Mouse (Mus musculus): ENCODE results near the gene Dcaf10. TPM values are rescaled to one million over a fixed set of nuclear protein-coding genes. Genes with fewer than 3 reads are reported as not detected.
"Not testable (repeated sequence)": the region's sequence is repeated elsewhere in the genome, so short reads cannot be mapped to it uniquely, and the experiment has no call there.

Dcaf10 gene
- polyA plus RNA-seq, 1 experiment from 2014 or later: 11.3 TPM

DNA sequence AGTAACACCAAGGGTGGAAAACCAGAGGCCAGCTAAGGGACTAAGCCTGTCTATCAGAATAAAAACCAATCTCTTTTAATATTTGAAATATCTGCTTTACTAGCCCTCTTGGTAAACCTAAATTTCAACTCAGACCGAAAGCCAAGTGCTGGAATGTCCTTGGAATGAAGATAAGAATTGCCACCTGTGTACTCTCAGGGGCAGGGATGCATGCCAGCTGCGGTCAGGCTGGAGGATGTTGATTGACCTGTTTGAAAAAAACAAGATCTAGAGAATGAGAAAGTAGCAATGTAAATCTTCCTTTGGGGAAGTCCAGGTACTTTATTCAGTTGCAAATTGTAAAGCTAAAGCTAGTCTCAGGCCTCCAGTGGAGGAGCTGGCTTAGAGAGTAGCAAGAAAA is 40.2 kb downstream of the Dcaf10 start:
- H3K4me2 ChIP-seq; ATAC-seq (replicated peaks; ENCODE audit: low FRiP score); H3K27ac ChIP-seq (ENCODE audit: low read depth, low read length); H3K4me3 ChIP-seq (ENCODE audit: low read depth, low read length); H3K4me1 ChIP-seq (replicated peaks; ENCODE audit: control insufficient read depth, insufficient read depth, low read length); DNase-seq (ENCODE audit: low spot score); H3K27me3 ChIP-seq (replicated peaks; ENCODE audit: control insufficient read depth, insufficient read depth, low read length); H3K9ac ChIP-seq (ENCODE audit: low read depth, low read length); H3K9me3 ChIP-seq (ENCODE audit: control insufficient read depth, low read length); H3K36me3 ChIP-seq (ENCODE audit: control insufficient read depth, insufficient read depth, low read length): not testable (repeated sequence)
- WGBS: 71% methylated on average over 2 of the region's 2 CpGs

DNA sequence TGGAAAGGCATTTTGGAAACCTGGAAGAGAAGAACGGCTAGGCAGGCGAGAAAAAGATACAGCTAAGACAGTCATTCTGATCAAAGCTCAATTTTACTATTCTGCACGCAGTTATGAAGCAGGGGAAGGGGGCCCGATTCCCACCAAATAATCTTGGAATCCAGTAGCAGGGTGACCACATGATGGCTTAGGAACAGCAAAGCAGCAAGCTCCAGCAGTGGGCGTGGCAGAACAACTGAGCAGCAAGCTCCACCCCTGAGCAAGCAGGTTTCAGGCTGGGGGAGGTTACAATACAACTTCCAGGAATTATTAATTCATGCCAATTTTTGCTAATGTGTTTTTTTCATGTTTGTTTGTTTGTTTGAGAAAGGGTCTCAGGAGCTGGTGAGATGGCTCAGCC is 45.4 kb downstream of the Dcaf10 start:
- WGBS: 86% methylated on average over 5 of the region's 5 CpGs
- H3K27me3 ChIP-seq (replicated peaks; ENCODE audit: control insufficient read depth, insufficient read depth, low read length); H3K36me3 ChIP-seq (ENCODE audit: control insufficient read depth, insufficient read depth, low read length); H3K4me2 ChIP-seq; H3K4me3 ChIP-seq (ENCODE audit: low read depth, low read length); H3K9me3 ChIP-seq (ENCODE audit: control insufficient read depth, low read length); H3K9ac ChIP-seq (ENCODE audit: low read depth, low read length); ATAC-seq (replicated peaks; ENCODE audit: low FRiP score); DNase-seq (ENCODE audit: low spot score); H3K4me1 ChIP-seq (replicated peaks; ENCODE audit: control insufficient read depth, insufficient read depth, low read length); H3K27ac ChIP-seq (ENCODE audit: low read depth, low read length): not testable (repeated sequence)

DNA sequence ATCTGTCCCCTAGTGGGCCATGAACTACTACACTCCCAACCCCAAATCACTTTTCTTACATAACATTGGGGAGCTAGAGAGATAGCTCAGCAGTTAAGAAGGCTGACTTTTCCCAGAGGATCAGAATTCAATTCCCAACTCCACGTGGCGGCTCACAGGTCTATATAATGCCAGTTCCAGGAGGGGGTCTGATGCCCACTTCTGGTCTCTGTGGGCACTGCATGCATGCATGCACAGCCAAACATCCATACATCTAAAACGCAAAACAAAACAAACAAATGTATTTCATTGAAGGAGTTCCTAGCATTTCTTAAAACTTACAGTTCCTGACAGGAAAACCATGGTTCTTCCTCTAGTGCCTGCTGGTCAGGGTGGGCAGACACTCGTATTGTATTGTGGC is 50.2 kb downstream of the Dcaf10 start:
- Histone ChIP-seq H3K4me3 (ENCODE audit: low read depth, low read length) (no peak overlapping the region), H3K9ac (ENCODE audit: low read depth, low read length) (no peak overlapping the region)
- WGBS: 64% methylated on average over 4 of the region's 4 CpGs

DNA sequence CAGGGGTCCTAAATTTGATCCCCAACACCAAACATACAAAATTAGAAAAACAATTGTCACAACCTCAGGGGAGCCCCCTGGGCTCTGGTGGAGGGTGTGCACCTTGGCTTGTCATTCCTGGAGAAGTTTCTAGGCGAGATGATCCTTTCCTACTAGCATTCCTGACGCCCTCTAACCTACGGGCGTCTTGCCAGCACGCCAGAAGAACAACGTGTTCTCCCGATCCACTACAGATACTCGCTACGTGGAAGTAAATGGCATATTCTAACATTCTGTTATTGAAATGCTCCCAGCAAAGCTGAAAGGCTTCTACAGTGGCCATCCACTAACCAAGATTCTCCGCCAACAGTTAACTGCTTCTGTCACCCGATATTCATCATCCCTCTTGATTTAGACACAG is 50.7 kb downstream of the Dcaf10 start:
- Histone ChIP-seq H3K4me3 (ENCODE audit: low read depth, low read length) (no peak overlapping the region), H3K36me3 (ENCODE audit: control insufficient read depth, insufficient read depth, low read length) (peaks cover 6% of the 10 kb centered on the region), H3K9ac (ENCODE audit: low read depth, low read length) (no peak overlapping the region), H3K27ac (ENCODE audit: low read depth, low read length) (no peak overlapping the region), H3K9me3 (ENCODE audit: control insufficient read depth, low read length) (no peaks in the 10 kb centered on the region), H3K4me1 (replicated peaks; ENCODE audit: control insufficient read depth, insufficient read depth, low read length) (no peaks in the 10 kb centered on the region), H3K4me2 (no peak overlapping the region), H3K27me3 (replicated peaks; ENCODE audit: control insufficient read depth, insufficient read depth, low read length) (no peaks in the 10 kb centered on the region)
- DNase-seq (ENCODE audit: low spot score) (no peak), ATAC-seq (replicated peaks; ENCODE audit: low FRiP score) (no peak)
- 73% methylated on average over 11 of the region's 11 CpGs for WGBS

More for the DNA sequence above, 50.2 kb downstream of the Dcaf10 start:
- no peak overlapping the region for H3K4me2 ChIP-seq
- no peaks in the 10 kb centered on the region for H3K9me3 ChIP-seq (ENCODE audit: control insufficient read depth, low read length)
- ATAC-seq (replicated peaks; ENCODE audit: low FRiP score): no peak
- DNase-seq (ENCODE audit: low spot score): no peak
- H3K4me1 ChIP-seq (replicated peaks; ENCODE audit: control insufficient read depth, insufficient read depth, low read length): no peaks in the 10 kb centered on the region
- no peak overlapping the region for H3K27ac ChIP-seq (ENCODE audit: low read depth, low read length)
- peaks cover 4% of the 10 kb centered on the region for H3K36me3 ChIP-seq (ENCODE audit: control insufficient read depth, insufficient read depth, low read length)
- no peaks in the 10 kb centered on the region for H3K27me3 ChIP-seq (replicated peaks; ENCODE audit: control insufficient read depth, insufficient read depth, low read length)

DNA sequence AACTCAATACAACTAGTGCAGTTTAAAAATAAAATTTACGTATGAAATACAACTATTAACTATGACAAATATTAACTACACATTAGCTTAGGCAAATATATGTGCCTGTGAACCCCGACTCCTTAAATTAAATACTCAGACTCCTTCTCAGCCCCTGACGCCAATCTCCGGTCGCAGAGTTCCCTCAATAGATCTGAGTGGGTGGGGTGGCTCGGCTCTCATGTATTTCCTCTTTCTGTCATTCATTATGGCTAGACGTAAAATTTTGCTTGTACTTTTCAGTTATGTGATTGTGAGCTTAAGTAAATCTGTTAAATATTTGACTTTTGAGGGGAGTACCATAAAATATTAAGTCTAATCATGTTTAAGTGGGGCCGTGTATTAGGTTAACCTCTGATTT is 51.1 kb downstream of the Dcaf10 start:
- ATAC-seq (replicated peaks; ENCODE audit: low FRiP score) (no peak), DNase-seq (ENCODE audit: low spot score) (no peak)
- 48% methylated on average over 8 of the region's 8 CpGs for WGBS
- Histone ChIP-seq H3K4me2 (no peak overlapping the region), H3K9me3 (ENCODE audit: control insufficient read depth, low read length) (no peaks in the 10 kb centered on the region), H3K36me3 (ENCODE audit: control insufficient read depth, insufficient read depth, low read length) (peaks cover 6% of the 10 kb centered on the region), H3K4me3 (ENCODE audit: low read depth, low read length) (no peak overlapping the region), H3K27me3 (replicated peaks; ENCODE audit: control insufficient read depth, insufficient read depth, low read length) (no peaks in the 10 kb centered on the region), H3K27ac (ENCODE audit: low read depth, low read length) (no peak overlapping the region), H3K9ac (ENCODE audit: low read depth, low read length) (no peak overlapping the region), H3K4me1 (replicated peaks; ENCODE audit: control insufficient read depth, insufficient read depth, low read length) (no peaks in the 10 kb centered on the region)

DNA sequence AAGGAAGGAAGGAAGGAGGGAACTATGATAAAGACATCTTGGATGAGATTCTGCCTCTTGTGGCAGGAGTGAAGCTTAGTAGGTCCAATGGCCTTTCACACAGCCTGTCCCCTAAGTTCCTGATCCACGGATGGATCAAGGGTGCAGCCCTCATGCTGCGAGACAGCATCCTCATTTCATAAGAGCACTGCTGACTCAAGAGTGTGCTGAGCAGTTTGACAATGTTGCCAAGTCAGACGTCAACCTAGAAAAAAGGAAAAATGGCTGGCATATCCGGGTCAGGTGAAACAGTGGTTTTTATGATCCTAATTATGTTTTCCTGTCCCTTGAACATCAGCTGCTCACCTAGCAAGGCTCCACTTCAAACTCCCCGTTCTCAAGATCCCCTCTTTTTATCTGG is 51.8 kb downstream of the Dcaf10 start:
- no peak for DNase-seq (ENCODE audit: low spot score)
- Histone ChIP-seq H3K4me3 (ENCODE audit: low read depth, low read length) (no peak overlapping the region), H3K27me3 (replicated peaks; ENCODE audit: control insufficient read depth, insufficient read depth, low read length) (no peaks in the 10 kb centered on the region), H3K4me1 (replicated peaks; ENCODE audit: control insufficient read depth, insufficient read depth, low read length) (no peaks in the 10 kb centered on the region), H3K4me2 (no peak overlapping the region), H3K27ac (ENCODE audit: low read depth, low read length) (no peak overlapping the region), H3K36me3 (ENCODE audit: control insufficient read depth, insufficient read depth, low read length) (peaks cover 7% of the 10 kb centered on the region), H3K9me3 (ENCODE audit: control insufficient read depth, low read length) (no peaks in the 10 kb centered on the region), H3K9ac (ENCODE audit: low read depth, low read length) (no peak overlapping the region)
- ATAC-seq (replicated peaks; ENCODE audit: low FRiP score): no peak
- 80% methylated on average over 5 of the region's 5 CpGs for WGBS

DNA sequence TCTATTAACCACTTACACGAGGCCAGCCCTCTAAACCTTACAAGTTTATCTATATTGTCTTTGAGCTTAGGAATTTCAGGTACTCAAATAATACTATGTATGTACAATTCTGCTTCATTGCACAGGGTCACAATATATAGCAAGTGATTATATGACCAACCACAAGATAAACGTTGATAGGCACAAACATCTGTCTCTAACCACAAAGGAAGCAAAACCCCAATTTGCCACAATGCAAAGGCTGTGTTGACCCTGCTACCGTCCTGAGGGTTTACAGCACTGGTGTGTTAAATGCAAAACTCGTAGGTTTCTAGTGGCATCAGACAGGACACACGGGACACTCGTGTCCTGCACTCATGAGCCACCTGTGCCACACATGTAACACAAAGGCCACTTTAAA is 54.3 kb downstream of the Dcaf10 start:
- H3K4me3 ChIP-seq (ENCODE audit: low read depth, low read length); H3K27me3 ChIP-seq (replicated peaks; ENCODE audit: control insufficient read depth, insufficient read depth, low read length); DNase-seq (ENCODE audit: low spot score); H3K4me1 ChIP-seq (replicated peaks; ENCODE audit: control insufficient read depth, insufficient read depth, low read length); H3K9me3 ChIP-seq (ENCODE audit: control insufficient read depth, low read length); ATAC-seq (replicated peaks; ENCODE audit: low FRiP score); H3K9ac ChIP-seq (ENCODE audit: low read depth, low read length); H3K27ac ChIP-seq (ENCODE audit: low read depth, low read length); H3K4me2 ChIP-seq: not testable (repeated sequence)
- H3K36me3 ChIP-seq (ENCODE audit: control insufficient read depth, insufficient read depth, low read length): peaks cover 19% of the 10 kb centered on the region
- 45% methylated on average over 6 of the region's 6 CpGs for WGBS

DNA sequence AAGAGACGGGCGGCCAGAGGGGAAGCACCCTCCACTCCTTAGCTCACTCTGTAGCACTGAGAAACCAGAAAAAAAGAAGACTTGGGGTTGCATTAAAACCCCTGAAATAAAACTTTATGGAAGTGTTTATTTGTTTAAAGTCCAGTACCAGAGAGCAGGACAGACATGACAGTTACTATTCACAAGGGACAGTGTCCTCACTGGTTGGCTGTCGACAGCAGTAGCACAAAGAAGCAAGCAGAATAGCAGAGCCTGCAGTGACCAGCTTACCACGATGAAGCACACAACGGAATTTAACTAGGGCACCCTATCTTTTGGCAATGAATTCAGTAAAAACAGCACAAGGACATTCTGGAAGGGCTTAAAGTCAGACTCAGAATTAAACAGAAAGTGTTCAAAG is 56.4 kb downstream of the Dcaf10 start:
- 83% methylated on average over 5 of the region's 5 CpGs for WGBS
- DNase-seq (ENCODE audit: low spot score); H3K4me3 ChIP-seq (ENCODE audit: low read depth, low read length); H3K27me3 ChIP-seq (replicated peaks; ENCODE audit: control insufficient read depth, insufficient read depth, low read length); H3K9ac ChIP-seq (ENCODE audit: low read depth, low read length); H3K9me3 ChIP-seq (ENCODE audit: control insufficient read depth, low read length); H3K27ac ChIP-seq (ENCODE audit: low read depth, low read length); ATAC-seq (replicated peaks; ENCODE audit: low FRiP score); H3K4me2 ChIP-seq: not testable (repeated sequence)
- Histone ChIP-seq H3K4me1 (replicated peaks; ENCODE audit: control insufficient read depth, insufficient read depth, low read length) (peaks cover 12% of the 10 kb centered on the region), H3K36me3 (ENCODE audit: control insufficient read depth, insufficient read depth, low read length) (peaks cover 24% of the 10 kb centered on the region)

DNA sequence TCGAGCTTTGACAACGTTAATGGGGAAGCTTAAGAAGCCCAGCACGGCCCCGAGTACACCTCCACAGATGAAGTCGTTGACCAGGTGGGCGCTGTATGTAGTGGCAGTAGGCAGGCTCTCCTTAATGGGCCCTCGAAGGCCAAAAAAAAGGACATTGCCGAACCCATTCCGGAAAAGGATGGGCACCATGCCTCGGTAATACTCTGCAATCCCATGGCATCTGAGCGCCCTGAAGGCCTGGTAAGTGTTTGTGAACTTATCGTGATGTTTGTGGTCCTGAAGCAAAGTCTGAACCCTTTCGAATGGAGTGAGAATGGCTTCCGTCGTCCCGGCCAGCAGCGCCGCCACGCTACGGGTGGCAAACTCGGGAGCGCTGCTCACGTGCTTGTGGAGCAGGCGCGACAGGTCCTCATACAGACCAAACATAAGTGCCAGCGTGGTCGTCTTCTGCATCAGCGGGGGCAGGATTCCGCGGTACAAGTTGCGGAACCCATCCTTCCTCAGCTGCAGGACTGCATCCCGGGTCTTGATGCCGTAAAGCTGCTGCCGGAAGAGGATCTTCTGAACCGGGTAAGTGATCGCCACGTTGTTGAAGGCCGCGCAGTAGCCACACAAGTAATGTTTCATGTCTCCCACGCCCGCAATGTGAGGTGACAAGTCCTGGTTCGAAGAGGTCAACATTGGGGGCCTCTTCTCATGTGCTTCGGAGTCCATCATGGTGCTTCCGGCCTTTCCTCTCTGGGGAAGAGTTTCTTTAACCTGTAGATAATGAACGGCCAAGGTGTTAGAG is 57.7 kb downstream of the Dcaf10 start:
- 95% methylated on average over 45 of the region's 45 CpGs for WGBS
- ATAC-seq (replicated peaks; ENCODE audit: low FRiP score): no peak
- H3K4me1 ChIP-seq (replicated peaks; ENCODE audit: control insufficient read depth, insufficient read depth, low read length): peaks cover 21% of the 10 kb centered on the region

More for the DNA sequence above, 57.7 kb downstream of the Dcaf10 start:
- peaks cover 34% of the 10 kb centered on the region for H3K36me3 ChIP-seq (ENCODE audit: control insufficient read depth, insufficient read depth, low read length)
- no peak overlapping the region for H3K27ac ChIP-seq (ENCODE audit: low read depth, low read length)
- H3K4me3 ChIP-seq (ENCODE audit: low read depth, low read length): no peak overlapping the region
- H3K9me3 ChIP-seq (ENCODE audit: control insufficient read depth, low read length): no peaks in the 10 kb centered on the region
- no peak overlapping the region for H3K4me2 ChIP-seq
- no peak overlapping the region for H3K9ac ChIP-seq (ENCODE audit: low read depth, low read length)
- no peak for DNase-seq (ENCODE audit: low spot score)
- no peaks in the 10 kb centered on the region for H3K27me3 ChIP-seq (replicated peaks; ENCODE audit: control insufficient read depth, insufficient read depth, low read length)
